Mouse (Mus musculus) erythroblast, embryonic 14.5 days (primary cell): ENCODE results near the gene Peli2.

ENCODE experiments used
- GATA1 ChIP-seq: IDR thresholded peaks from 2 replicates; pipeline ENCODE4 v1.6.1; 2012; ENCODE audit warnings: low read length, inconsistent platforms, mixed read lengths
- TAL1 ChIP-seq: IDR thresholded peaks from 3 replicates; pipeline ENCODE4 v1.6.1; 2012; ENCODE audit warnings: low read length, inconsistent platforms, mixed read lengths

DNA sequence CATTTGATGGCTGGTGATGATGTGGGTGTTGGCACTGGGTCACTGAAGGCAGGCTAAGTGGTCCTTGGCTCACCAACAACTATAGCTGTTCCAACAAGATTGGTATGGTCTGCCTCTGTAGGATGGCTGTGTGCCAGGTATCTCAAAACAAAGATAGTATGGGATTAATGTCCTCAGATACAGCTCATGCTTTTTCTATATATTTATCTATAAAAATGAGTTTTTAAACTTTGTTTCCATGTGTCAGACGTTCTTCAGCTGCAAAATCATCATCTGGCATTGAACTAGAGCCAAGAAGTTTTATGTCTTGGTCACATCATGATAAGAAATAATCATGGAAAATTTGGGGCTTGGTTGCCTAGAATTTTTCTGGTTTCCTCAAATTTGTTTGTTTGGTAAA is 157.7 kb downstream of the Peli2 start:
- TF ChIP-seq TAL1 (no peak), GATA1 (no peak)
